Mouse (Mus musculus) CH12.LX (cell line): ENCODE measurements around the gene Slc43a3.

Experiments used
- CHD1 ChIP-seq: IDR thresholded peaks from 2 replicates; pipeline ENCODE4 v1.6.1; 2012; ENCODE audit warnings: low read depth, low read length, improper control_type of control experiment, inconsistent platforms
- CTCF ChIP-seq, 2 experiments: IDR thresholded peaks in 1 of 2; conservative IDR thresholded peaks in 1 of 2; 2 replicates each; pipeline ENCODE4 v1.5.1; 2011 to 2012; ENCODE audit warnings: low read depth in 2 of 2, low read length in 2 of 2, improper control_type of control experiment in 1 of 2, inconsistent platforms in 1 of 2, mild to moderate bottlenecking in 1 of 2, moderate library complexity in 1 of 2
- EP300 ChIP-seq: IDR thresholded peaks from 2 replicates; pipeline ENCODE4 v1.6.1; 2011; ENCODE audit warnings: low read length, improper control_type of control experiment
- GABPA ChIP-seq: IDR thresholded peaks from 2 replicates; pipeline ENCODE4 v1.6.1; 2012; ENCODE audit warnings: low read depth, low read length, improper control_type of control experiment, inconsistent platforms; ENCODE audit not compliant: insufficient replicate concordance
- IRF4 ChIP-seq: IDR thresholded peaks from 2 replicates; pipeline ENCODE4 v1.6.1; 2014; ENCODE audit warnings: low read depth, mild to moderate bottlenecking, inconsistent platforms, low read length, improper control_type of control experiment
- MAFK ChIP-seq: IDR thresholded peaks from 2 replicates; pipeline ENCODE4 v1.6.1; 2011; ENCODE audit warnings: low read length, improper control_type of control experiment; ENCODE audit not compliant: insufficient replicate concordance
- MAX ChIP-seq: IDR thresholded peaks from 2 replicates; pipeline ENCODE4 v1.6.1; 2011; ENCODE audit warnings: low read length, improper control_type of control experiment
- POLR2A ChIP-seq: IDR thresholded peaks from 2 replicates; pipeline ENCODE4 v1.6.1; 2011; ENCODE audit warnings: low read depth, mild to moderate bottlenecking, improper control_type of control experiment, low read length
- POLR2AphosphoS2 ChIP-seq: IDR thresholded peaks from 2 replicates; pipeline ENCODE4 v1.6.1; 2011; ENCODE audit warnings: low read depth, low read length, improper control_type of control experiment
- SIN3A ChIP-seq: IDR thresholded peaks from 2 replicates; pipeline ENCODE4 v1.6.1; 2012; ENCODE audit warnings: low read length, improper control_type of control experiment, inconsistent platforms
- TBP ChIP-seq: conservative IDR thresholded peaks from 2 replicates; pipeline ENCODE4 v1.6.1; 2011; ENCODE audit warnings: low read depth, low read length, improper control_type of control experiment
- USF2 ChIP-seq: conservative IDR thresholded peaks from 2 replicates; pipeline ENCODE4 v1.6.1; 2011; ENCODE audit warnings: low read depth, low read length, improper control_type of control experiment
- ZNF384 ChIP-seq: IDR thresholded peaks from 2 replicates; pipeline ENCODE4 v1.6.1; 2012; ENCODE audit warnings: low read depth, low read length, improper control_type of control experiment, inconsistent platforms

GRCm38 (mm10) chr2:84886821-84887281 lies 49.5 kb upstream of the Slc43a3 start:
- TF ChIP-seq POLR2A (no peak), TBP (no peak), GABPA (no peak), CTCF (conservative IDR thresholded peaks at IDR 0.05 in 1 of 2, IDR thresholded peaks at IDR 0.05 in 1 of 2; ENCODE audit: low read depth in 2 of 2, low read length in 2 of 2) (no peak), CHD1 (no peak), EP300 (no peak), MAFK (no peak), USF2 (no peak), ZNF384 (no peak), SIN3A (no peak), POLR2AphosphoS2 (no peak), MAX (no peak), IRF4 (no peak)
